Mouse (Mus musculus): ENCODE data around the gene Fam184b. TPM values are rescaled to one million over a fixed set of nuclear protein-coding genes. Genes with fewer than 3 reads are reported as not detected.
A peak's percentile ranks its signal among the peaks of the same experiment; 100 is the strongest.

Fam184b gene
- polyA plus RNA-seq, 1 experiment from 2014 or later = 0.85 TPM

GRCm38 (mm10) chr5:45496479-45496878, 142.9 kb downstream of the Fam184b start:
- Histone ChIP-seq H3K9me3 (ENCODE audit: control insufficient read depth, low read length) (no peaks in the 10 kb centered on the region), H3K4me3 (ENCODE audit: low read depth, low read length) (no peak overlapping the region), H3K27me3 (ENCODE audit: control insufficient read depth, insufficient read depth, low read length) (no peaks in the 10 kb centered on the region), H3K9ac (ENCODE audit: low read length) (no peak overlapping the region), H3K4me2 (ENCODE audit: low read depth, severe bottlenecking) (no peak overlapping the region), H3K4me1 (ENCODE audit: control insufficient read depth, insufficient read depth, low read length) (peaks cover 5% of the 10 kb centered on the region; the same call in 1 of the 2 replicates), H3K36me3 (ENCODE audit: control insufficient read depth, insufficient read depth, low read length) (no peaks in the 10 kb centered on the region; the same call in 1 of the 2 replicates), H3K27ac (replicated peaks; ENCODE audit: low read depth, low read length) (no peak overlapping the region)
- WGBS = 87% methylated on average over 4 of the region's 4 CpGs
- DNase-seq (ENCODE audit: low spot score) (no peak), ATAC-seq (ENCODE audit: insufficient number of reproducible peaks, low FRiP score, low TSS enrichment, low read depth) (no peak)

- Histone ChIP-seq H3K4me2 (ENCODE audit: low read depth, severe bottlenecking) (no peak overlapping the region), H3K9ac (ENCODE audit: low read length) (no peak overlapping the region), H3K27ac (replicated peaks; ENCODE audit: low read depth, low read length) (no peak overlapping the region), H3K27me3 (ENCODE audit: control insufficient read depth, insufficient read depth, low read length) (no peaks in the 10 kb centered on the region), H3K36me3 (ENCODE audit: control insufficient read depth, insufficient read depth, low read length) (no peaks in the 10 kb centered on the region; the same call in 1 of the 2 replicates), H3K9me3 (ENCODE audit: control insufficient read depth, low read length) (no peaks in the 10 kb centered on the region), H3K4me1 (ENCODE audit: control insufficient read depth, insufficient read depth, low read length) (peaks cover 5% of the 10 kb centered on the region; the same call in 1 of the 2 replicates), H3K4me3 (ENCODE audit: low read depth, low read length) (no peak overlapping the region)
- DNase-seq (ENCODE audit: low spot score) (no peak), ATAC-seq (ENCODE audit: insufficient number of reproducible peaks, low FRiP score, low TSS enrichment, low read depth) (no peak)
These were observed 143.4 kb downstream of the Fam184b start for GRCm38 (mm10) chr5:45496042-45496441.

- Histone ChIP-seq H3K27ac (replicated peaks; ENCODE audit: low read depth, low read length) (no peak overlapping the region), H3K4me3 (ENCODE audit: low read depth, low read length) (no peak overlapping the region), H3K9me3 (ENCODE audit: control insufficient read depth, low read length) (no peaks in the 10 kb centered on the region), H3K4me1 (ENCODE audit: control insufficient read depth, insufficient read depth, low read length) (peaks cover 5% of the 10 kb centered on the region; the same call in 1 of the 2 replicates), H3K36me3 (ENCODE audit: control insufficient read depth, insufficient read depth, low read length) (no peaks in the 10 kb centered on the region; the same call in 1 of the 2 replicates), H3K4me2 (ENCODE audit: low read depth, severe bottlenecking) (no peak overlapping the region), H3K27me3 (ENCODE audit: control insufficient read depth, insufficient read depth, low read length) (no peaks in the 10 kb centered on the region), H3K9ac (ENCODE audit: low read length) (no peak overlapping the region)
- ATAC-seq (ENCODE audit: insufficient number of reproducible peaks, low FRiP score, low TSS enrichment, low read depth) = no peak
- no peak for DNase-seq (ENCODE audit: low spot score)
- WGBS = 97% methylated on average over 3 of the region's 3 CpGs
These were observed 143.9 kb downstream of the Fam184b start for GRCm38 (mm10) chr5:45495429-45495975.

GRCm38 (mm10) chr5:45494093-45494755, 145.2 kb downstream of the Fam184b start:
- Histone ChIP-seq H3K27ac (replicated peaks; ENCODE audit: low read depth, low read length) (no peak overlapping the region), H3K4me2 (ENCODE audit: low read depth, severe bottlenecking) (peak overlapping the region; percentile 69), H3K9me3 (ENCODE audit: control insufficient read depth, low read length) (no peaks in the 10 kb centered on the region), H3K4me1 (ENCODE audit: control insufficient read depth, insufficient read depth, low read length) (peaks cover 5% of the 10 kb centered on the region; the same call in 1 of the 2 replicates), H3K27me3 (ENCODE audit: control insufficient read depth, insufficient read depth, low read length) (no peaks in the 10 kb centered on the region), H3K4me3 (ENCODE audit: low read depth, low read length) (peak overlapping the region; percentile 62), H3K36me3 (ENCODE audit: control insufficient read depth, insufficient read depth, low read length) (no peaks in the 10 kb centered on the region; the same call in 1 of the 2 replicates), H3K9ac (ENCODE audit: low read length) (peak overlapping the region; percentile 84; the same call in 1 of the 2 replicates)
- ATAC-seq (ENCODE audit: insufficient number of reproducible peaks, low FRiP score, low TSS enrichment, low read depth) (no peak), DNase-seq (ENCODE audit: low spot score) (no peak)
- 47% methylated on average over 9 of the region's 9 CpGs for WGBS

- WGBS = under 1% methylated on average over 77 of the region's 78 CpGs
These were observed 146.0 kb downstream of the Fam184b start, which contains the start of gene Lap3 for GRCm38 (mm10) chr5:45493191-45494092. Gene Lap3, plus strand, starts transcription at chr5:45493374.

GRCm38 (mm10) chr5:45491776-45492175, 147.6 kb downstream of the Fam184b start:
- 60% methylated on average over 4 of the region's 4 CpGs for WGBS
- Histone ChIP-seq H3K4me1 (ENCODE audit: control insufficient read depth, insufficient read depth, low read length) (peaks cover 5% of the 10 kb centered on the region; the same call in 1 of the 2 replicates), H3K4me3 (ENCODE audit: low read depth, low read length) (no peak overlapping the region), H3K36me3 (ENCODE audit: control insufficient read depth, insufficient read depth, low read length) (no peaks in the 10 kb centered on the region; the same call in 1 of the 2 replicates), H3K4me2 (ENCODE audit: low read depth, severe bottlenecking) (no peak overlapping the region), H3K27ac (replicated peaks; ENCODE audit: low read depth, low read length) (no peak overlapping the region), H3K27me3 (ENCODE audit: control insufficient read depth, insufficient read depth, low read length) (no peaks in the 10 kb centered on the region), H3K9me3 (ENCODE audit: control insufficient read depth, low read length) (no peaks in the 10 kb centered on the region), H3K9ac (ENCODE audit: low read length) (no peak overlapping the region)
- no peak for DNase-seq (ENCODE audit: low spot score)
- no peak for ATAC-seq (ENCODE audit: insufficient number of reproducible peaks, low FRiP score, low TSS enrichment, low read depth)

More at GRCm38 (mm10) chr5:45493191-45494092, 146.0 kb downstream of the Fam184b start, which contains the start of gene Lap3:
- no peaks in the 10 kb centered on the region for H3K9me3 ChIP-seq (ENCODE audit: control insufficient read depth, low read length)
- DNase-seq (ENCODE audit: low spot score) (peak; percentile 99), ATAC-seq (ENCODE audit: insufficient number of reproducible peaks, low FRiP score, low TSS enrichment, low read depth) (peak; percentile 95)
- peaks cover 5% of the 10 kb centered on the region; the same call in 1 of the 2 replicates for H3K4me1 ChIP-seq (ENCODE audit: control insufficient read depth, insufficient read depth, low read length)
- no peaks in the 10 kb centered on the region for H3K27me3 ChIP-seq (ENCODE audit: control insufficient read depth, insufficient read depth, low read length)
- peak within 1 kb of the TSS; percentile 69 for H3K4me2 ChIP-seq (ENCODE audit: low read depth, severe bottlenecking)
- no peak within 1 kb of the TSS for H3K27ac ChIP-seq (replicated peaks; ENCODE audit: low read depth, low read length)
- H3K36me3 ChIP-seq (ENCODE audit: control insufficient read depth, insufficient read depth, low read length) = no peaks in the 10 kb centered on the region; the same call in 1 of the 2 replicates
- H3K4me3 ChIP-seq (ENCODE audit: low read depth, low read length) = peak within 1 kb of the TSS; percentile 62
- peak within 1 kb of the TSS; percentile 84 for H3K9ac ChIP-seq (ENCODE audit: low read length)

GRCm38 (mm10) chr5:45483654-45484053, 155.8 kb downstream of the Fam184b start:
- ATAC-seq (ENCODE audit: insufficient number of reproducible peaks, low FRiP score, low TSS enrichment, low read depth) = no peak
- Histone ChIP-seq H3K9ac (ENCODE audit: low read length) (no peak overlapping the region), H3K4me2 (ENCODE audit: low read depth, severe bottlenecking) (no peak overlapping the region), H3K27ac (replicated peaks; ENCODE audit: low read depth, low read length) (no peak overlapping the region), H3K4me3 (ENCODE audit: low read depth, low read length) (no peak overlapping the region), H3K4me1 (ENCODE audit: control insufficient read depth, insufficient read depth, low read length) (no peaks in the 10 kb centered on the region), H3K27me3 (ENCODE audit: control insufficient read depth, insufficient read depth, low read length) (no peaks in the 10 kb centered on the region), H3K9me3 (ENCODE audit: control insufficient read depth, low read length) (no peaks in the 10 kb centered on the region), H3K36me3 (ENCODE audit: control insufficient read depth, insufficient read depth, low read length) (no peaks in the 10 kb centered on the region)
- DNase-seq (ENCODE audit: low spot score) = no peak
- 81% methylated on average over 1 of the region's 1 CpGs for WGBS

- DNase-seq (ENCODE audit: low spot score) (no peak), ATAC-seq (ENCODE audit: insufficient number of reproducible peaks, low FRiP score, low TSS enrichment, low read depth) (no peak)
- H3K9ac ChIP-seq (ENCODE audit: low read length) = no peak overlapping the region
- no peaks in the 10 kb centered on the region for H3K36me3 ChIP-seq (ENCODE audit: control insufficient read depth, insufficient read depth, low read length)
- no peak overlapping the region for H3K4me2 ChIP-seq (ENCODE audit: low read depth, severe bottlenecking)
- H3K9me3 ChIP-seq (ENCODE audit: control insufficient read depth, low read length) = no peaks in the 10 kb centered on the region
- H3K27ac ChIP-seq (replicated peaks; ENCODE audit: low read depth, low read length) = no peak overlapping the region
- H3K4me3 ChIP-seq (ENCODE audit: low read depth, low read length) = no peak overlapping the region
- no peaks in the 10 kb centered on the region for H3K27me3 ChIP-seq (ENCODE audit: control insufficient read depth, insufficient read depth, low read length)
- WGBS = 85% methylated on average over 3 of the region's 3 CpGs
- no peaks in the 10 kb centered on the region for H3K4me1 ChIP-seq (ENCODE audit: control insufficient read depth, insufficient read depth, low read length)
These were observed 156.8 kb downstream of the Fam184b start for GRCm38 (mm10) chr5:45482607-45483006.

All from limb, embryonic 11.5 days (tissue).